Mouse (Mus musculus): ENCODE measurements at regions not wholly inside any gene's neighbourhood (a gene's known extent, or its start where the extent isn't known, plus 50 kb on each side); places are given as distances from the start of the nearest gene placed in this dataset.

- Histone ChIP-seq H3K9ac (ENCODE audit: low read length) (no peak overlapping the region), H3K27ac (ENCODE audit: low read length) (no peak overlapping the region), H3K36me3 (ENCODE audit: control insufficient read depth, insufficient read depth) (no peaks in the 10 kb centered on the region), H3K9me3 (replicated peaks; ENCODE audit: control insufficient read depth, low read length) (no peaks in the 10 kb centered on the region), H3K27me3 (ENCODE audit: control insufficient read depth, insufficient read depth, low read length) (0 out of 2 replicates have a peak, but pooled peaks cover 2% of the 10 kb centered on the region), H3K4me1 (ENCODE audit: control insufficient read depth, insufficient read depth, low read length) (no peaks in the 10 kb centered on the region), H3K4me3 (ENCODE audit: low read length) (no peak overlapping the region), H3K4me2 (ENCODE audit: low read depth, low read length) (no peak overlapping the region)
- no peak for ATAC-seq (replicated peaks; ENCODE audit: extremely low read depth, insufficient read depth, low FRiP score)
- 58% methylated on average over 5 of the region's 5 CpGs for WGBS
Observed at GRCm38 (mm10) chr11:64643171-64643570, 206.7 kb upstream of the F930015N05Rik start.

- Histone ChIP-seq H3K27me3 (ENCODE audit: control insufficient read depth, insufficient read depth, low read length) (0 out of 2 replicates have a peak, but pooled peaks cover 2% of the 10 kb centered on the region), H3K27ac (ENCODE audit: low read length) (no peak overlapping the region), H3K9me3 (replicated peaks; ENCODE audit: control insufficient read depth, low read length) (no peaks in the 10 kb centered on the region), H3K4me3 (ENCODE audit: low read length) (no peak overlapping the region), H3K4me2 (ENCODE audit: low read depth, low read length) (no peak overlapping the region), H3K4me1 (ENCODE audit: control insufficient read depth, insufficient read depth, low read length) (no peaks in the 10 kb centered on the region), H3K9ac (ENCODE audit: low read length) (no peak overlapping the region), H3K36me3 (ENCODE audit: control insufficient read depth, insufficient read depth) (no peaks in the 10 kb centered on the region)
- WGBS: 52% methylated on average over 2 of the region's 2 CpGs
- no peak for ATAC-seq (replicated peaks; ENCODE audit: extremely low read depth, insufficient read depth, low FRiP score)
Observed at GRCm38 (mm10) chr11:64647938-64648337, 211.5 kb upstream of the F930015N05Rik start.

GRCm38 (mm10) chr11:64650571-64651282, 214.3 kb upstream of the F930015N05Rik start:
- 78% methylated on average over 10 of the region's 10 CpGs for WGBS
- no peaks in the 10 kb centered on the region for H3K36me3 ChIP-seq (ENCODE audit: control insufficient read depth, insufficient read depth)
- H3K4me1 ChIP-seq (ENCODE audit: control insufficient read depth, insufficient read depth, low read length): no peaks in the 10 kb centered on the region
- no peak overlapping the region for H3K4me2 ChIP-seq (ENCODE audit: low read depth, low read length)
- ATAC-seq (replicated peaks; ENCODE audit: extremely low read depth, insufficient read depth, low FRiP score): no peak
- H3K9ac ChIP-seq (ENCODE audit: low read length): no peak overlapping the region
- no peak overlapping the region for H3K4me3 ChIP-seq (ENCODE audit: low read length)
- no peaks in the 10 kb centered on the region for H3K9me3 ChIP-seq (replicated peaks; ENCODE audit: control insufficient read depth, low read length)
- H3K27ac ChIP-seq (ENCODE audit: low read length): no peak overlapping the region
- H3K27me3 ChIP-seq (ENCODE audit: control insufficient read depth, insufficient read depth, low read length): no peaks in the 10 kb centered on the region

GRCm38 (mm10) chr11:64652811-64653210, 216.4 kb upstream of the F930015N05Rik start:
- Histone ChIP-seq H3K9me3 (replicated peaks; ENCODE audit: control insufficient read depth, low read length) (no peaks in the 10 kb centered on the region), H3K4me1 (ENCODE audit: control insufficient read depth, insufficient read depth, low read length) (no peaks in the 10 kb centered on the region), H3K27me3 (ENCODE audit: control insufficient read depth, insufficient read depth, low read length) (no peaks in the 10 kb centered on the region), H3K9ac (ENCODE audit: low read length) (no peak overlapping the region), H3K36me3 (ENCODE audit: control insufficient read depth, insufficient read depth) (no peaks in the 10 kb centered on the region), H3K4me2 (ENCODE audit: low read depth, low read length) (no peak overlapping the region), H3K4me3 (ENCODE audit: low read length) (no peak overlapping the region), H3K27ac (ENCODE audit: low read length) (no peak overlapping the region)
- no peak for ATAC-seq (replicated peaks; ENCODE audit: extremely low read depth, insufficient read depth, low FRiP score)

- no peak overlapping the region for H3K4me3 ChIP-seq (ENCODE audit: low read length)
- WGBS: 60% methylated on average over 1 of the region's 1 CpGs
Observed at GRCm38 (mm10) chr11:64655162-64655561, 218.7 kb upstream of the F930015N05Rik start.

GRCm38 (mm10) chr11:64663166-64663565, 226.7 kb upstream of the F930015N05Rik start:
- Histone ChIP-seq H3K27me3 (ENCODE audit: control insufficient read depth, insufficient read depth, low read length) (no peaks in the 10 kb centered on the region), H3K4me3 (ENCODE audit: low read length) (no peak overlapping the region), H3K4me2 (ENCODE audit: low read depth, low read length) (no peak overlapping the region), H3K36me3 (ENCODE audit: control insufficient read depth, insufficient read depth) (no peaks in the 10 kb centered on the region), H3K27ac (ENCODE audit: low read length) (no peak overlapping the region), H3K9ac (ENCODE audit: low read length) (no peak overlapping the region), H3K4me1 (ENCODE audit: control insufficient read depth, insufficient read depth, low read length) (no peaks in the 10 kb centered on the region), H3K9me3 (replicated peaks; ENCODE audit: control insufficient read depth, low read length) (no peaks in the 10 kb centered on the region)
- WGBS: 29% methylated on average over 6 of the region's 6 CpGs
- ATAC-seq (replicated peaks; ENCODE audit: extremely low read depth, insufficient read depth, low FRiP score): no peak

More at GRCm38 (mm10) chr11:64655162-64655561, 218.7 kb upstream of the F930015N05Rik start:
- Histone ChIP-seq H3K9ac (ENCODE audit: low read length) (no peak overlapping the region), H3K36me3 (ENCODE audit: control insufficient read depth, insufficient read depth) (no peaks in the 10 kb centered on the region), H3K27ac (ENCODE audit: low read length) (no peak overlapping the region), H3K27me3 (ENCODE audit: control insufficient read depth, insufficient read depth, low read length) (no peaks in the 10 kb centered on the region), H3K4me1 (ENCODE audit: control insufficient read depth, insufficient read depth, low read length) (no peaks in the 10 kb centered on the region), H3K4me2 (ENCODE audit: low read depth, low read length) (no peak overlapping the region), H3K9me3 (replicated peaks; ENCODE audit: control insufficient read depth, low read length) (no peaks in the 10 kb centered on the region)
- no peak for ATAC-seq (replicated peaks; ENCODE audit: extremely low read depth, insufficient read depth, low FRiP score)

GRCm38 (mm10) chr11:64667010-64667409, 230.6 kb upstream of the F930015N05Rik start:
- Histone ChIP-seq H3K9ac (ENCODE audit: low read length) (no peak overlapping the region), H3K36me3 (ENCODE audit: control insufficient read depth, insufficient read depth) (no peaks in the 10 kb centered on the region), H3K9me3 (replicated peaks; ENCODE audit: control insufficient read depth, low read length) (no peaks in the 10 kb centered on the region), H3K4me3 (ENCODE audit: low read length) (no peak overlapping the region), H3K27ac (ENCODE audit: low read length) (no peak overlapping the region), H3K4me1 (ENCODE audit: control insufficient read depth, insufficient read depth, low read length) (no peaks in the 10 kb centered on the region), H3K4me2 (ENCODE audit: low read depth, low read length) (no peak overlapping the region), H3K27me3 (ENCODE audit: control insufficient read depth, insufficient read depth, low read length) (no peaks in the 10 kb centered on the region)
- 65% methylated on average over 3 of the region's 3 CpGs for WGBS
- no peak for ATAC-seq (replicated peaks; ENCODE audit: extremely low read depth, insufficient read depth, low FRiP score)

- WGBS: 64% methylated on average over 7 of the region's 7 CpGs
- Histone ChIP-seq H3K4me3 (ENCODE audit: low read length) (no peak overlapping the region), H3K9ac (ENCODE audit: low read length) (no peak overlapping the region)
Observed at GRCm38 (mm10) chr11:64667521-64667920, 231.1 kb upstream of the F930015N05Rik start.

GRCm38 (mm10) chr11:64671898-64672297, 235.4 kb upstream of the F930015N05Rik start:
- H3K36me3 ChIP-seq (ENCODE audit: control insufficient read depth, insufficient read depth): no peaks in the 10 kb centered on the region
- H3K4me3 ChIP-seq (ENCODE audit: low read length): no peak overlapping the region
- H3K9ac ChIP-seq (ENCODE audit: low read length): no peak overlapping the region
- peak; percentile 41; the same call in 1 of the 2 replicates for ATAC-seq (replicated peaks; ENCODE audit: extremely low read depth, insufficient read depth, low FRiP score)
- 33% methylated on average over 3 of the region's 3 CpGs for WGBS
- no peaks in the 10 kb centered on the region for H3K27me3 ChIP-seq (ENCODE audit: control insufficient read depth, insufficient read depth, low read length)
- H3K4me2 ChIP-seq (ENCODE audit: low read depth, low read length): no peak overlapping the region
- H3K9me3 ChIP-seq (replicated peaks; ENCODE audit: control insufficient read depth, low read length): peaks cover 6% of the 10 kb centered on the region; the same call in 1 of the 2 replicates
- H3K27ac ChIP-seq (ENCODE audit: low read length): no peak overlapping the region
- no peaks in the 10 kb centered on the region for H3K4me1 ChIP-seq (ENCODE audit: control insufficient read depth, insufficient read depth, low read length)

More at GRCm38 (mm10) chr11:64667521-64667920, 231.1 kb upstream of the F930015N05Rik start:
- H3K4me1 ChIP-seq (ENCODE audit: control insufficient read depth, insufficient read depth, low read length): no peaks in the 10 kb centered on the region
- no peaks in the 10 kb centered on the region for H3K36me3 ChIP-seq (ENCODE audit: control insufficient read depth, insufficient read depth)
- no peaks in the 10 kb centered on the region for H3K27me3 ChIP-seq (ENCODE audit: control insufficient read depth, insufficient read depth, low read length)
- no peak for ATAC-seq (replicated peaks; ENCODE audit: extremely low read depth, insufficient read depth, low FRiP score)
- no peak overlapping the region for H3K27ac ChIP-seq (ENCODE audit: low read length)
- H3K9me3 ChIP-seq (replicated peaks; ENCODE audit: control insufficient read depth, low read length): no peaks in the 10 kb centered on the region
- no peak overlapping the region for H3K4me2 ChIP-seq (ENCODE audit: low read depth, low read length)

All from heart, embryonic 16.5 days (tissue).